Mouse (Mus musculus): Measurements from ENCODE around the gene Sytl3. TPM values are rescaled to one million over a fixed set of nuclear protein-coding genes. Genes with fewer than 3 reads are reported as not detected.

Gene Sytl3
- polyA plus RNA-seq, 1 experiment = 3.7 TPM

- Histone ChIP-seq H3K27ac (ENCODE audit: insufficient read depth, low read depth, low read length) (peak overlapping the region; percentile 49), H3K4me1 (ENCODE audit: control insufficient read depth, insufficient read depth, low read length) (peaks cover 53% of the 10 kb centered on the region), H3K4me3 (ENCODE audit: insufficient read depth, low read depth, low read length) (no peak overlapping the region), H3K27me3 (replicated peaks; ENCODE audit: control insufficient read depth, insufficient read depth, low read length) (no peaks in the 10 kb centered on the region), H3K36me3 (ENCODE audit: control insufficient read depth, insufficient read depth, low read length) (no peaks in the 10 kb centered on the region)
- no peak for TF ChIP-seq CTCF (conservative IDR thresholded peaks at IDR 0.05; ENCODE audit: insufficient read depth, insufficient read length, low read depth, low read length)
- no peak for TF ChIP-seq POLR2A (IDR thresholded peaks at IDR 0.05; ENCODE audit: low read depth, low read length)
- WGBS = 25% methylated on average over 5 of the region's 5 CpGs
- no peak for DNase-seq
Observed at GRCm38 (mm10) chr17:6776576-6776975, 117.7 kb downstream of the Sytl3 start.

GRCm38 (mm10) chr17:6777061-6777460, 118.2 kb downstream of the Sytl3 start:
- Histone ChIP-seq H3K27me3 (replicated peaks; ENCODE audit: control insufficient read depth, insufficient read depth, low read length) (no peaks in the 10 kb centered on the region), H3K4me3 (ENCODE audit: insufficient read depth, low read depth, low read length) (no peak overlapping the region), H3K36me3 (ENCODE audit: control insufficient read depth, insufficient read depth, low read length) (no peaks in the 10 kb centered on the region), H3K4me1 (ENCODE audit: control insufficient read depth, insufficient read depth, low read length) (peaks cover 48% of the 10 kb centered on the region), H3K27ac (ENCODE audit: insufficient read depth, low read depth, low read length) (peak overlapping the region; percentile 57; the same call in 1 of the 2 replicates)
- peak; percentile 46 for DNase-seq
- 31% methylated on average over 6 of the region's 6 CpGs for WGBS
- no peak for TF ChIP-seq POLR2A (IDR thresholded peaks at IDR 0.05; ENCODE audit: low read depth, low read length)
- no peak for TF ChIP-seq CTCF (conservative IDR thresholded peaks at IDR 0.05; ENCODE audit: insufficient read depth, insufficient read length, low read depth, low read length)

GRCm38 (mm10) chr17:6777629-6778331, 118.9 kb downstream of the Sytl3 start:
- no peaks in the 10 kb centered on the region for H3K36me3 ChIP-seq (ENCODE audit: control insufficient read depth, insufficient read depth, low read length)
- DNase-seq = no peak
- H3K27ac ChIP-seq (ENCODE audit: insufficient read depth, low read depth, low read length) = 0 out of 2 replicates have a peak overlapping the region, but pooled peaks have one; percentile 2
- H3K4me3 ChIP-seq (ENCODE audit: insufficient read depth, low read depth, low read length) = no peak overlapping the region
- WGBS = 34% methylated on average over 12 of the region's 12 CpGs
- no peak for TF ChIP-seq POLR2A (IDR thresholded peaks at IDR 0.05; ENCODE audit: low read depth, low read length)
- TF ChIP-seq CTCF (conservative IDR thresholded peaks at IDR 0.05; ENCODE audit: insufficient read depth, insufficient read length, low read depth, low read length) = no peak
- H3K4me1 ChIP-seq (ENCODE audit: control insufficient read depth, insufficient read depth, low read length) = peaks cover 43% of the 10 kb centered on the region
- H3K27me3 ChIP-seq (replicated peaks; ENCODE audit: control insufficient read depth, insufficient read depth, low read length) = no peaks in the 10 kb centered on the region

GRCm38 (mm10) chr17:6778332-6778683, 119.4 kb downstream of the Sytl3 start:
- peaks cover 42% of the 10 kb centered on the region for H3K4me1 ChIP-seq (ENCODE audit: control insufficient read depth, insufficient read depth, low read length)
- peak overlapping the region; percentile 56 for H3K4me3 ChIP-seq (ENCODE audit: insufficient read depth, low read depth, low read length)
- H3K27ac ChIP-seq (ENCODE audit: insufficient read depth, low read depth, low read length) = peak overlapping the region; percentile 70
- DNase-seq = peak; percentile 78
- WGBS = 1% methylated on average over 9 of the region's 9 CpGs
- no peaks in the 10 kb centered on the region for H3K27me3 ChIP-seq (replicated peaks; ENCODE audit: control insufficient read depth, insufficient read depth, low read length)
- TF ChIP-seq POLR2A (IDR thresholded peaks at IDR 0.05; ENCODE audit: low read depth, low read length) (no peak), CTCF (conservative IDR thresholded peaks at IDR 0.05; ENCODE audit: insufficient read depth, insufficient read length, low read depth, low read length) (0 out of 2 replicates have a peak, but pooled peaks have one; percentile 19)
- H3K36me3 ChIP-seq (ENCODE audit: control insufficient read depth, insufficient read depth, low read length) = no peaks in the 10 kb centered on the region

- TF ChIP-seq CTCF (conservative IDR thresholded peaks at IDR 0.05; ENCODE audit: insufficient read depth, insufficient read length, low read depth, low read length) (no peak), POLR2A (IDR thresholded peaks at IDR 0.05; ENCODE audit: low read depth, low read length) (no peak)
- Histone ChIP-seq H3K27ac (ENCODE audit: insufficient read depth, low read depth, low read length) (peak overlapping the region; percentile 70), H3K4me3 (ENCODE audit: insufficient read depth, low read depth, low read length) (peak overlapping the region; percentile 56), H3K27me3 (replicated peaks; ENCODE audit: control insufficient read depth, insufficient read depth, low read length) (no peaks in the 10 kb centered on the region), H3K4me1 (ENCODE audit: control insufficient read depth, insufficient read depth, low read length) (peaks cover 41% of the 10 kb centered on the region), H3K36me3 (ENCODE audit: control insufficient read depth, insufficient read depth, low read length) (no peaks in the 10 kb centered on the region)
- 3% methylated on average over 23 of the region's 23 CpGs for WGBS
- peak; percentile 83 for DNase-seq
Observed at GRCm38 (mm10) chr17:6778771-6779509, 120.0 kb downstream of the Sytl3 start.

GRCm38 (mm10) chr17:6779632-6780031, 120.7 kb downstream of the Sytl3 start:
- WGBS = 23% methylated on average over 7 of the region's 7 CpGs
- peak overlapping the region; percentile 36; the same call in 1 of the 2 replicates for H3K27ac ChIP-seq (ENCODE audit: insufficient read depth, low read depth, low read length)
- H3K27me3 ChIP-seq (replicated peaks; ENCODE audit: control insufficient read depth, insufficient read depth, low read length) = no peaks in the 10 kb centered on the region
- no peak for TF ChIP-seq POLR2A (IDR thresholded peaks at IDR 0.05; ENCODE audit: low read depth, low read length)
- TF ChIP-seq CTCF (conservative IDR thresholded peaks at IDR 0.05; ENCODE audit: insufficient read depth, insufficient read length, low read depth, low read length) = no peak
- DNase-seq = peak; percentile 21
- H3K4me1 ChIP-seq (ENCODE audit: control insufficient read depth, insufficient read depth, low read length) = peaks cover 37% of the 10 kb centered on the region
- H3K36me3 ChIP-seq (ENCODE audit: control insufficient read depth, insufficient read depth, low read length) = no peaks in the 10 kb centered on the region
- peak overlapping the region; percentile 9; the same call in 1 of the 2 replicates for H3K4me3 ChIP-seq (ENCODE audit: insufficient read depth, low read depth, low read length)

GRCm38 (mm10) chr17:6780521-6781115, 121.7 kb downstream of the Sytl3 start:
- WGBS = 29% methylated on average over 4 of the region's 4 CpGs
- H3K27me3 ChIP-seq (replicated peaks; ENCODE audit: control insufficient read depth, insufficient read depth, low read length) = no peaks in the 10 kb centered on the region
- peak; percentile 65 for DNase-seq
- peaks cover 28% of the 10 kb centered on the region for H3K4me1 ChIP-seq (ENCODE audit: control insufficient read depth, insufficient read depth, low read length)
- peak overlapping the region; percentile 49 for H3K4me3 ChIP-seq (ENCODE audit: insufficient read depth, low read depth, low read length)
- no peak for TF ChIP-seq CTCF (conservative IDR thresholded peaks at IDR 0.05; ENCODE audit: insufficient read depth, insufficient read length, low read depth, low read length)
- TF ChIP-seq POLR2A (IDR thresholded peaks at IDR 0.05; ENCODE audit: low read depth, low read length) = no peak
- no peaks in the 10 kb centered on the region for H3K36me3 ChIP-seq (ENCODE audit: control insufficient read depth, insufficient read depth, low read length)
- H3K27ac ChIP-seq (ENCODE audit: insufficient read depth, low read depth, low read length) = peak overlapping the region; percentile 36

All from kidney, adult 2 months (tissue).